Mouse (Mus musculus): ENCODE measurements around the gene Ube2a. TPM values are rescaled to one million over a fixed set of nuclear protein-coding genes. Genes with fewer than 3 reads are reported as not detected.
A peak's percentile ranks its signal among the peaks of the same experiment; 100 is the strongest.

Gene Ube2a
- total RNA-seq (2021): 10 to 100 TPM; 55.8 to 61.8 TPM

DNA sequence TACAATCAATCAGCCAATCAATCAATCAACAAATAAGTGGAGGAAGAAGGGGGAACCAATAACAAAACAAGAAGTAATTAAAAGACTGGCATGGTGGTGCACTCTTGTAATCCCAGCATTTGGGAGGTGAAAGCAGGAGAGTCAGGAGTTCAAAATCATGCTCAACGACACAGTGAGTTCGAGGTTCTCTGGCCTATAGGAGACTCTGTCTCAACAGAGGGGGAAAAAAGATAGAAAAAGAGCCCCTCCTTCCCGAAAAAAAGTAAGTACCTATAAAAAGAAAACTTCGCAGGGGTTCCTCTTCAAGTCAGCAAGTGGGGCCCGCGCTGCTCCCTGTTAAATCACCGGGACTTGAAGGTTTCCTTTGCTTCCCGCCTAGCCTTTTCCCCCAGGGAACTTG, at the start of gene Ube2a, which contains the start of gene C330007P06Rik:
Gene Ube2a (plus strand): TSS at position 136 of the 400 bp plus-strand sequence.
Gene C330007P06Rik (minus strand): TSS at position 347 of the 400 bp plus-strand sequence.
- no peak for DNase-seq (ENCODE audit: extremely low spot score in 1 of 2, low spot score in 1 of 2)

- DNase-seq (ENCODE audit: extremely low spot score in 1 of 2, low spot score in 1 of 2): no peak
Observed at GRCm38 (mm10) chrX:36823932-36824711, 49.6 kb upstream of the Ube2a start.

DNA sequence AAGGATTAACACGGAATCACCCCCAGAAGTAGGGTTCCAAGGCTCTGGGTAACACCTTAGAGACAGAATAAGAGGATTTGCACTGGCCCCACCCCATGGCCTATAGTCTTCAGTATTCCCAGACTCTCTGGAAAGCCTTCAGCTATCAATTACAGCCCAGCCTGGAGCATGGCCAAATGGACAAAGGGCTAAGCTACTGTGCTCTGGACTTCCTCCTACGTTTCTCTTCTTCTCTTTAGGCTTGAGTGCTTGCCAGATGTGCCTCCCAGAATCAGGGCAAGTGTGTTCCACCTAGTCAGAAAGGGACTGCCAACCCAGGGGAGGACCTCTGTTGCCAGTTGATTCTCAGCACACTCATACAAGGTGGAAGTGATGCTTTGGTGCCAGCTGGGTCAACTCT, 48.7 kb upstream of the Ube2a start:
- DNase-seq (ENCODE audit: extremely low spot score in 1 of 2, low spot score in 1 of 2): no peak

DNA sequence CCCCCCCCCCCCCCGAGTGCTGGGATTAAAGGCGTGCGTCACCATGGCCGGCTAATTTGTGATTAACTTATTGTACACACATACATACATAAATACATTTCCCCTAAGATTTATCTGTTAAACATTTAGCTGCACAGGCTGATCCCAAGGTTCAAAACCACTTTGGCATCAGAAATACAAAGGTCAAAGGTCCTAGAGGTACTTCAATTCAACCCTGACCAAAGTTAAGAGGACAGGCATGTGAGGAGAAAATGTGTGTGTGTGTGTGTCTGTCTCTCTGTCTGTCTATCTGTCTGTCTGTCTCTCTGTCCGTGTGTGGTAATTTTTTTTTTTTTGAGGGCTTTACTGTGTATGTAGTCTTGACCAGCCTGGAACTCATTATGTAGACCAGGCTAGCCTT, 46.8 kb upstream of the Ube2a start:
- DNase-seq (ENCODE audit: extremely low spot score in 1 of 2, low spot score in 1 of 2): no peak

GRCm38 (mm10) chrX:36830271-36830670, 43.4 kb upstream of the Ube2a start:
- DNase-seq (ENCODE audit: extremely low spot score in 1 of 2, low spot score in 1 of 2): no peak

DNA sequence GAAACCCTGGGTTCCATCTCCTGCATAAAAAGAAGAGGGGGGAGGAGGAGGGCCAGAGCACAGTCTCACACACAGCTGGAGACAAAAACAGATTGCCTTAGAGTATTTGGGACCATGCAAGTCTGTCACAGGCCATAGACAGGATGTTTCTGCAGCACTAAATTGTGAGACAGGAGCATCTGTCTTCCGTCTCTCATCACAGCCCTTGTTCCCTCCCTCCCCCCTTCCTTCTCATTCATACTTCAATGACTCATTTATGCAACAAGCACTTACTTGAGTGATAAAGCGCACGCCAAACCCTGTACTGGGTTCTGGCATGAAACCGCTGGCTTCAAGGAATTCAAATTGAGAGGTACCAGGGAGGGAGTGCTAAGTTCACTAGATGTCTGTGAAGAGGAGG, 42.1 kb upstream of the Ube2a start:
- DNase-seq (ENCODE audit: extremely low spot score in 1 of 2, low spot score in 1 of 2): no peak

DNA sequence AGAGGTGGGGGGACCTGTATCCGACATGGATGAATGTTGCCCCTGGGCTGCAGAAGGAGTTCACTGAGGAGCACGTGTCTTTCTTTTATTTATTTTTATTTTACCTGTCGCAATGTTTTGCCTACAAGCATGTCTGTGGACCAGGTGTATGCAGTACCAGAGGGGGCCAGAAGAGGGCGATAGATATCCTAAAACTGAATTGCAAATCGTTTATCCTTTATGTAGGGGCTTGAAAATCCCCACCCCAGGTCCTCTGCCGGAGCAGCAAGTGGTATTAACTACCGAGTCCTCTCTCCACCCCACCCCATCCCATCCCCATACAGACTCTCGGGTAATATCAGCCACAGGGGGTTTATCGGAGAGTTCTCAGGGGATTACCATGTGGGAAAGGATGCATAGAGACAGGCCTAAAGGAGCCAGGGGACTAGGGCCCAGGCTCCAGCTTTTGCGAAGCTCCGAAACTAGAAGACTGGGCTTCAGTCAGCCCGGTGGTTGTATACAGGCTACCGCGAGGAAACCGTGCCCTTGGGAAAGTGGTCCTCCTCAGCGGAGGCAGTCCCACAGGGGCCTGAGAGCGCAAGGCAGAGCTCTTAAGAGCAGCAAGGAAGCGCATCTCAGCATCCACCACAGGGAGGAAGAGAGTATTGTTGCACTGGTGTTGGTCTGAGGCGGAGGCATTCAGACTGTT, 40.2 kb upstream of the Ube2a start:
- DNase-seq (ENCODE audit: extremely low spot score in 1 of 2, low spot score in 1 of 2): peak; percentile 60 to 89

GRCm38 (mm10) chrX:36837069-36837676, 36.5 kb upstream of the Ube2a start:
- DNase-seq (ENCODE audit: extremely low spot score in 1 of 2, low spot score in 1 of 2): no peak

- no peak for DNase-seq (ENCODE audit: extremely low spot score in 1 of 2, low spot score in 1 of 2)
Observed at GRCm38 (mm10) chrX:36839391-36839790, 34.3 kb upstream of the Ube2a start.

DNA sequence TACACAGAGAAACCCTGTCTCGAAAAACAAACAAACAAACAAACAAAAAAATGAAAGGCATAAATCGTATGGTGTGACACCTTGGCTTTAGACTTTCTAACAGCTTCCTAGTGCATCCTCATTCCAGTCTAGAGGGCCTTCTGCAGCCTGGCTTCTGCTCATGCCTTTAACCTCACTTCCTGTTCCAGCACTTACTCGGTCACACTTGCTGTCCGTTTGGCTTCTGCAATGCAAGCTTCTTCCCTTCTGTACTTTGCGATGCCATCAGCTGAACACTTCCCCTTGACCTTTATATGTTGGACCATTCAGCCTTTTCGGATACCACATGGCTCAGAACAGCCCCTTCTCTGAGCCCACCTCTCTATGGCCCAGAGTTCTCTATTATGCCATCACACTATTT, 32.0 kb upstream of the Ube2a start:
- no peak for DNase-seq (ENCODE audit: extremely low spot score in 1 of 2, low spot score in 1 of 2)

DNA sequence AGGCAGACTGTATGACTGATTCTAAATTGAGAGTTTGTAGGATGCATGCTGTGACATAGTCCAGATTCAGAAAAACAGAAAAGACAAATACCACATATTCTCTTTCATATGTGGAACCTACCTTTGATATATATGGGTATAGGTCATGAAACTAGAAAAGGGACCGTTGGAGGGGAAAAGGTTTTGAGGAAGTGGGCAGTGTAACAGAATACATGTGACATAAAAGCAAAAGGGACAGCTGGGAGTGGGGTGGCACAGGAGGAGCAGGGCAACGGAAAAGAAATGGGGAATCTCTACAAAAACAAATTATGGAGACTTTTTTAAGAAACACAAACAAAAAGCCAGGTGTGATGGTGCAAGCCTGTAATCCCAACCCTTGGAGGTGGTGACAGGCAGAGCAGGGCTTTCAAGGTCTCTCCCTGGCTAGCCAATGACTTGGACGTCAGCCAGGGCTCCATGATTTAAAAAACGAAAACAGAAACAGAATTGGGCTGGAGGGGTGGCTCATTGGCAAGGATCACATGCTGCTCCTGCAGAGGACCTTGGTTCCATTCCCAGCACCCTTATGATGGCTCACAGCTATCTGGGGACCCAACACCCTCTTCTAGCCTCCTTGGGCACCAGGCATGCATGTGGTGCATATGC, 30.2 kb upstream of the Ube2a start:
- DNase-seq (ENCODE audit: extremely low spot score in 1 of 2, low spot score in 1 of 2): no peak

DNA sequence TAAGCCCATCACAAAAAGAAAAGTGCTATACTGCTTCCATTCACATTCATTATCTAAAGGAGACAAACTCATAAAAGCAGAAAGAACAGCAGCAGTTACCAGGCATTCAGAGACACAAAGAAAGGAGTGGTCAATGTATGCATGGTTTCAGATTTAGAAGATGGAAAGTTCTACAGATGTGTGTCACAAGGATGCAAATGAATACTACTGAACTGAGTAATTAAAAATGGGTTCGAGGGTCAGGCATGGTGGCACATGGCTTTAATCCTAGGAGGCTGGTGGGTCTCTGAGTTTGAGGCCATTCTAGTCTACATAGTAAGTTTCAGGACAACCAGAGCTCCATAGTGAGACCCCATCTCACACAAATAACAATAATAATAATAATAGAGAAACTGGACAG, 26.5 kb upstream of the Ube2a start:
- DNase-seq (ENCODE audit: extremely low spot score in 1 of 2, low spot score in 1 of 2): no peak

DNA sequence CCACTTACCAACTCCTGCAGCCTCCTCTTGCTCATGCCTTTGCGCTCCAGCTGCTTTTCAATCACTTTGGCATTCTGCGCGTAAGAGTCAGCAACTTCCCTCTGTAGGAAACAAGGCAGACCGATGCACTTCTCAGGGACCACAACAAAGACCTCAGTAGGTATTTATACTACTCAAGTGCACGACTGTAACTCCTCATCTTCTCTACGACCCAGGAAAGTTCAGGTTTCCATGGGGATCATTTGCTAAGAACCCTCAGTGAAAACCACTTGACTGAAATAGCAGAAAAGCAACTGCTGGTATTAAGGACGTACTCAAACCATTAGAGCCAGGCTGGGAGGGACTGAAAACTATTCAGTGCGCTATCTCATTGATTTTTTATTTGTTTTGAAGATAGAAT, 21.1 kb upstream of the Ube2a start:
- DNase-seq (ENCODE audit: extremely low spot score in 1 of 2, low spot score in 1 of 2): no peak

DNA sequence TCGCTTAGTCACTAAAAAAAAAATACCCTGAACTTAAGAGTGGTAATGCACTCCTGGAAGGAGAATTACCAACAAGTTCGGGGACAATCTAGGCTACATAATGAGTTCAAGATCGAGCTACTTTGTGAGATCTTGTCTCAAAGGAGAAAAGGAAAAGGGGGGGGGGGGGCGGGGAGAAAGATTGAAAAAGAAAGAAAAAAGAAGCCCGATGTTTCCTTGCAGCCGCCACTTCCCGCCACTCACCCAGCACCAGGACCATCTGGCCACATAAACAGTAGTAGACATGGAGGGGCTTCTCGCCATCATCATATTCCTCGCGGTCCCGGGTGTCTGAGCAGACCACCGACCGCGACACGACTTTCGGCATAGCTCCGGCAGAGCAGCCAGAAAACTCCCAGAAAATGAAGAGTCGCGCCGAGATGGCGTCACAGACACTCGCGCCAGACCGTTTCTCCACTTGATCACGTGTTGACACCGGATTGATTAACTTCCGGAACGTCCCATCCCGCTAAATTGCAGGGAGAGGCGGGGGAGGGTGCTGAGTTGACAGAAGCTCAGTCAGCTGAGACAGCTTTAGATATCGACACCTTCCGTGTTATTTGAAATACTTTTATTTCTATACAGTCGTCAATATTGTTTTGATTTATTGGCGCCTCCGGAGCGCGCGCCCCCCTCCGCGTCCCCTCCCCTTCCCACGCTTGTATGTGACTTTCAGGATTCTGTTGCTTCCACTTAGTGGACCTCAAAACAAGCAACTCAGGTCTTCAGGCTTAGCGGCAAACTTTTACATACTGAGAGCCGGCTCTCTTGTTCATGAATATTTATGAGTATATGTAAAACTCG, 9.7 kb upstream of the Ube2a start:
- DNase-seq (ENCODE audit: extremely low spot score in 1 of 2, low spot score in 1 of 2): peak; percentile 53 to 67

- DNase-seq (ENCODE audit: extremely low spot score in 1 of 2, low spot score in 1 of 2): no peak
Observed at GRCm38 (mm10) chrX:36864609-36865328, 8.9 kb upstream of the Ube2a start.

- DNase-seq (ENCODE audit: extremely low spot score in 1 of 2, low spot score in 1 of 2): no peak
Observed at GRCm38 (mm10) chrX:36870372-36870771, 3.3 kb upstream of the Ube2a start.

GRCm38 (mm10) chrX:36874178-36874696, 537 bp downstream of the Ube2a start:
- peak; percentile 79 to 81 for DNase-seq (ENCODE audit: extremely low spot score in 1 of 2, low spot score in 1 of 2)

DNA sequence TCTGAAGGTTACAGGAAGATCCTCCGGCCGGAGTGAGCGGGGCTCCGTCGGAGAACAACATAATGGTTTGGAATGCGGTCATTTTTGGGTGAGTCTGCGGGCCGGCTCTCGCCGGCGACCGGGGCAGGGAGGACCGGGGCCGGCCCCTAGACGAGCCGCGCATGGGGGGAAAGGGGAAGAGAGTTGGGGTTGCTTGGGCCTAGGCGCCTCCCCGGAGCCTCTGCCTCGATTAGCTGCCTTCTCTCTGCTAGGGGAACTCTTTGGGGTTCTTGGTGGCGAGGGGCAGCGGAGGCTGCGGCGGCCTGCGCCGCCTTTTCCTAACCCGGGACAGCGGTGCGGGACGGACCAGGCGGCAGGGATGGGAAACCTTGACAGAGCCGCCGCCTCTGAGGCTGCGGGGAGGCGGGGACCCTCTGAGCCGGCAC, 1.0 kb downstream of the Ube2a start:
- DNase-seq (ENCODE audit: extremely low spot score in 1 of 2, low spot score in 1 of 2): no peak

DNA sequence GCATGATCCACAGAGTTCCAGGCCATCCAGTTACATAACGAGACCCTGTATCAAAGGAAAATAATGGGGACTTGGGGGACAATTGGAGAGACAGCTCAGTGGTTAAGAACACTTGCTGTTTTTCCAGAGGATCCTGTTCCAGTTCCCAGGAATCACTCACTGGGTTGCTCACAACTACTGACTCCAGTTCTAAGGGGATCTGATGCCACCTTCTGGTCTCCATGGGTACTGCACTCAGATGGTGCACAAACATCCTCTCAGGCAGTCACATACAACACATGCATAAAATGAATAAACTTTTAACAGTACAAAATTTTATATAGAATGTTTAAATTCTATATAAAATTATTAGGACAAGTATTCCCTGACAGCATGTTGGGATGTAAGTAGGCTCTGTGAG, 11.0 kb downstream of the Ube2a start:
- no peak for DNase-seq (ENCODE audit: extremely low spot score in 1 of 2, low spot score in 1 of 2)
